Mouse (Mus musculus): Measurements from ENCODE around the gene Apobec3. TPM values are rescaled to one million over a fixed set of nuclear protein-coding genes. Genes with fewer than 3 reads are reported as not detected.
A peak's percentile ranks its signal among the peaks of the same experiment; 100 is the strongest.
"Not testable (repeated sequence)": the region's sequence is repeated elsewhere in the genome, so short reads cannot be mapped to it uniquely, and the experiment has no call there.

Apobec3 gene
- polyA plus RNA-seq, 1 experiment, result 179 TPM

GRCm38 (mm10) chr15:79893824-79894123 lies 2.3 kb downstream of the Apobec3 start:
- TF ChIP-seq CTCF (IDR thresholded peaks at IDR 0.05; ENCODE audit: low read depth, low read length) (no peak), POLR2A (IDR thresholded peaks at IDR 0.05; ENCODE audit: borderline replicate concordance, low read depth, low read length) (no peak)
- Histone ChIP-seq H3K4me1 (ENCODE audit: control insufficient read depth, insufficient read depth, low read length) (peaks cover 36% of the 10 kb centered on the region), H3K4me3 (ENCODE audit: insufficient read depth, low read length) (peak overlapping the region; percentile 79), H3K27ac (ENCODE audit: insufficient read depth, low read depth, low read length) (peak overlapping the region; percentile 83)

GRCm38 (mm10) chr15:79894343-79894742 lies 2.9 kb downstream of the Apobec3 start:
- TF ChIP-seq POLR2A (IDR thresholded peaks at IDR 0.05; ENCODE audit: borderline replicate concordance, low read depth, low read length) (no peak), CTCF (IDR thresholded peaks at IDR 0.05; ENCODE audit: low read depth, low read length) (no peak)
- H3K27ac ChIP-seq (ENCODE audit: insufficient read depth, low read depth, low read length), result peak overlapping the region; percentile 75
- H3K4me1 ChIP-seq (ENCODE audit: control insufficient read depth, insufficient read depth, low read length), result peaks cover 36% of the 10 kb centered on the region
- H3K4me3 ChIP-seq (ENCODE audit: insufficient read depth, low read length), result peak overlapping the region; percentile 35; the same call in 1 of the 2 replicates

GRCm38 (mm10) chr15:79895221-79896079 lies 4.0 kb downstream of the Apobec3 start:
- Histone ChIP-seq H3K4me3 (ENCODE audit: insufficient read depth, low read length) (peak overlapping the region; percentile 35), H3K4me1 (ENCODE audit: control insufficient read depth, insufficient read depth, low read length) (peaks cover 34% of the 10 kb centered on the region), H3K27ac (ENCODE audit: insufficient read depth, low read depth, low read length) (peak overlapping the region; percentile 78)

- Histone ChIP-seq H3K27ac (ENCODE audit: insufficient read depth, low read depth, low read length) (peak overlapping the region; percentile 78), H3K4me1 (ENCODE audit: control insufficient read depth, insufficient read depth, low read length) (peaks cover 31% of the 10 kb centered on the region), H3K4me3 (ENCODE audit: insufficient read depth, low read length) (no peak overlapping the region)
- TF ChIP-seq POLR2A (IDR thresholded peaks at IDR 0.05; ENCODE audit: borderline replicate concordance, low read depth, low read length), result no peak
- TF ChIP-seq CTCF (IDR thresholded peaks at IDR 0.05; ENCODE audit: low read depth, low read length), result no peak
Observed at GRCm38 (mm10) chr15:79896080-79896725, 4.7 kb downstream of the Apobec3 start.

GRCm38 (mm10) chr15:79898988-79899387 lies 7.5 kb downstream of the Apobec3 start:
- H3K4me1 ChIP-seq (ENCODE audit: control insufficient read depth, insufficient read depth, low read length), result peaks cover 25% of the 10 kb centered on the region
- TF ChIP-seq CTCF (IDR thresholded peaks at IDR 0.05; ENCODE audit: low read depth, low read length) (no peak), POLR2A (IDR thresholded peaks at IDR 0.05; ENCODE audit: borderline replicate concordance, low read depth, low read length) (no peak)
- H3K27ac ChIP-seq (ENCODE audit: insufficient read depth, low read depth, low read length), result no peak overlapping the region
- no peak overlapping the region for H3K4me3 ChIP-seq (ENCODE audit: insufficient read depth, low read length)

GRCm38 (mm10) chr15:79899828-79900510 lies 8.5 kb downstream of the Apobec3 start:
- H3K27ac ChIP-seq (ENCODE audit: insufficient read depth, low read depth, low read length), result no peak overlapping the region

GRCm38 (mm10) chr15:79900751-79901150 lies 9.3 kb downstream of the Apobec3 start:
- no peak overlapping the region for H3K27ac ChIP-seq (ENCODE audit: insufficient read depth, low read depth, low read length)
- no peak overlapping the region for H3K4me3 ChIP-seq (ENCODE audit: insufficient read depth, low read length)
- TF ChIP-seq POLR2A (IDR thresholded peaks at IDR 0.05; ENCODE audit: borderline replicate concordance, low read depth, low read length) (no peak), CTCF (IDR thresholded peaks at IDR 0.05; ENCODE audit: low read depth, low read length) (no peak)
- H3K4me1 ChIP-seq (ENCODE audit: control insufficient read depth, insufficient read depth, low read length), result peaks cover 14% of the 10 kb centered on the region

More at GRCm38 (mm10) chr15:79899828-79900510, 8.5 kb downstream of the Apobec3 start:
- Histone ChIP-seq H3K4me1 (ENCODE audit: control insufficient read depth, insufficient read depth, low read length) (peaks cover 19% of the 10 kb centered on the region), H3K4me3 (ENCODE audit: insufficient read depth, low read length) (no peak overlapping the region)
- no peak for TF ChIP-seq POLR2A (IDR thresholded peaks at IDR 0.05; ENCODE audit: borderline replicate concordance, low read depth, low read length)
- TF ChIP-seq CTCF (IDR thresholded peaks at IDR 0.05; ENCODE audit: low read depth, low read length), result no peak

- Histone ChIP-seq H3K27ac (ENCODE audit: insufficient read depth, low read depth, low read length) (no peak overlapping the region), H3K4me1 (ENCODE audit: control insufficient read depth, insufficient read depth, low read length) (peaks cover 8% of the 10 kb centered on the region), H3K4me3 (ENCODE audit: insufficient read depth, low read length) (no peak overlapping the region)
- TF ChIP-seq POLR2A (IDR thresholded peaks at IDR 0.05; ENCODE audit: borderline replicate concordance, low read depth, low read length) (no peak), CTCF (IDR thresholded peaks at IDR 0.05; ENCODE audit: low read depth, low read length) (no peak)
Observed at GRCm38 (mm10) chr15:79901399-79901798, 9.9 kb downstream of the Apobec3 start.

- H3K27ac ChIP-seq (ENCODE audit: insufficient read depth, low read depth, low read length); H3K4me3 ChIP-seq (ENCODE audit: insufficient read depth, low read length); H3K4me1 ChIP-seq (ENCODE audit: control insufficient read depth, insufficient read depth, low read length): not testable (repeated sequence)
Observed at GRCm38 (mm10) chr15:79903081-79903480, 11.6 kb downstream of the Apobec3 start.

GRCm38 (mm10) chr15:79903963-79904362 lies 12.5 kb downstream of the Apobec3 start:
- Histone ChIP-seq H3K4me3 (ENCODE audit: insufficient read depth, low read length) (no peak overlapping the region), H3K27ac (ENCODE audit: insufficient read depth, low read depth, low read length) (no peak overlapping the region), H3K4me1 (ENCODE audit: control insufficient read depth, insufficient read depth, low read length) (no peaks in the 10 kb centered on the region)
- no peak for TF ChIP-seq CTCF (IDR thresholded peaks at IDR 0.05; ENCODE audit: low read depth, low read length)
- TF ChIP-seq POLR2A (IDR thresholded peaks at IDR 0.05; ENCODE audit: borderline replicate concordance, low read depth, low read length), result no peak

- not testable (repeated sequence) for H3K27ac ChIP-seq (ENCODE audit: insufficient read depth, low read depth, low read length); H3K4me3 ChIP-seq (ENCODE audit: insufficient read depth, low read length); H3K4me1 ChIP-seq (ENCODE audit: control insufficient read depth, insufficient read depth, low read length)
Observed at GRCm38 (mm10) chr15:79904678-79905077, 13.2 kb downstream of the Apobec3 start.

All from bone marrow macrophage, adult 2 months (primary cell).